Mouse (Mus musculus) G1E (cell line): ENCODE measurements around the gene Gm13285.

Source experiments
- CTCF ChIP-seq: IDR thresholded peaks from 2 replicates; pipeline ENCODE4 v1.5.1; 2012; ENCODE audit warnings: low read depth, low read length, inconsistent platforms, mixed read lengths
- GATA1 ChIP-seq: IDR thresholded peaks from 2 replicates; pipeline ENCODE4 v1.6.1; 2012; ENCODE audit warnings: borderline replicate concordance, low read length, inconsistent platforms, mixed read lengths
- GATA2 ChIP-seq: IDR thresholded peaks from 2 replicates; pipeline ENCODE4 v1.6.1; 2012; ENCODE audit warnings: low read depth, low read length, inconsistent platforms, borderline replicate concordance

DNA sequence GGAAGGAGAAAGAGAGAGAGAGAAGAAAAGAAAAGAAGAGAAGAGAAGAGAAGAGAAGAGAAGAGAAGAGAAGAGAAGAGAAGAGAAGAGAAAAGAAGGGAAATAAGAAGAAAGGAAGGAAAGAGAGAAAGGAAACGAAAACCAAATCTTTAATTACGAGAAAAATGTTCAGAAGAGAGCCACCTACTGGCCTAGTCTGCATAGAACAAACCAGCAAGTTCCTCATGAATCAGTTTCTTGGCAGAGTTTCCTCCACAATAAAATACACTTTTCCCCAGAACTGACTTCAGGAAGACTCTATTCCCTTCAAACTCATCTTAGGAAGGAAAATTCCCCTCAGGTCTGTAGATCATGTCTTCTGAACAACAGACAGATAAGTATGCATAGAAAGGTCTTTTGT, 45.9 kb downstream of the Gm13285 start:
- TF ChIP-seq CTCF (no peak), GATA2 (no peak), GATA1 (no peak)
